Mouse (Mus musculus) G1E-ER4 (cell line): ENCODE measurements around the gene Trex1. TPM values are rescaled to one million over a fixed set of nuclear protein-coding genes. Genes with fewer than 3 reads are reported as not detected.

Source experiments
- GATA1 ChIP-seq: IDR thresholded peaks from one replicate; pipeline ENCODE4 v1.8.0; 2012; ENCODE audit warnings: low read length, inconsistent platforms
- polyA plus RNA-seq: library from polyadenylated mRNA; stranded (reverse); fragments of >175 nt; gene quantifications from 2 replicates; pipeline ENCODE4 v1.2.3, GENCODE M21; 2012

The Trex1 gene
- polyA plus RNA-seq, 1 experiment, result 15.1 TPM

DNA sequence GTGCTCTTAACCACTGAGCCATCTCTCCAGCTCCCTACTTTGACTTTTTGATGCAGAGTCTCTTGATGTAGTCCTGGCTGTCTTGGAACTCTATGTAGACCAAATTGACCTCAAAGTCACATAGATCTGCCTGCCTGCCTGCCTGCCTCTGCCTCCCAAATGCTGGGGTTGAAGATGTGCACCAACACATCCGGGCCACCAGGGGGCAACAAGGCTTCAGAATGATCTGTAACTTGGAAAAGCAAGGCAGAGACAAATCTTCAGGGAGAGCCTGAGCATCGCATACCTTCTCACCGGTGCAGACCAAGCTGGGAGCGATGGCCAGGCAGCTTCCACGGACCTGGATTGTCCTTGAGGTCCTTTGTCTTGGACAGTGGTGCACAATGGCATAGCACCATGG, 13.2 kb downstream of the Trex1 start:
- TF ChIP-seq GATA1, result no peak

DNA sequence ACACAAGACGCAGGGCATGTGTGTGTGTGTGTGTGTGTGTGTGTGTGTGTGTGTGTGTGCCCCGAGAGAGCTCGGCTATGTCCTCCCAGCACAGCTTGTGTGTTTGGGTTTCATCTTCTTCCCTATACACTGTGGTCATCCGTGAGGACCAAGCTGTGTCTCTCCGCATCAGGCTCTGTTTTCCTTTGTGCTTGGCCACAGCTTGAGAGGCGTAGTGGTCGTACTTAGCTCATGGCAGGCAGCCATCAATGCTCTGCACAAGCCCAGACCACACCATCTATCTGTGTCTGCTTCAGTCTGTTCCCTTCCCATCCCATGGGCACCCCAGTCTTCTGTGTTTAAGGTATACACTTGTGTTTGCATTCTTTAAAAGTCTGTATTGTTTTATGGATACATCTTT, 18.2 kb downstream of the Trex1 start:
- TF ChIP-seq GATA1, result no peak

- no peak for TF ChIP-seq GATA1
Observed at GRCm38 (mm10) chr9:109040906-109041305, 18.6 kb downstream of the Trex1 start.

DNA sequence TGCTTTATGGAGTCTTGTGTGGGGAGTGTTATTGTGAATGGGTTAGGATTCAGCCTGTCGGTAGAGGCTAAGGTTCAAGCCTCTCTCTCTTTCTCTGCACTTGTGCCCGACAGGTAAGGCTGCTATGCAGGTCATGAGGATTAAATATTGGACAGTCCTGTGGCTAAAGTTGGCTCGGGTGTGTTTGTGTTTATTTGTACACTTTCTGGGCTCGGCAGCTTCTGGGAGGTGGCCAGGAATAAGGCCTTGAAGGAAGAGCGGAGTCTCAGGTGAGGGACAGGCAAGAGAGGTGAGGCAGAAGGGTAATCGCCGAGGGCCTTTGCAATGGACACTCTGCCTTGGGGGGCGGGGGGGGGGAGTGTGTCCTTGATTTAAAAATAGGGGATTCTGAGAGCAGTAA, 19.3 kb downstream of the Trex1 start:
- no peak for TF ChIP-seq GATA1

DNA sequence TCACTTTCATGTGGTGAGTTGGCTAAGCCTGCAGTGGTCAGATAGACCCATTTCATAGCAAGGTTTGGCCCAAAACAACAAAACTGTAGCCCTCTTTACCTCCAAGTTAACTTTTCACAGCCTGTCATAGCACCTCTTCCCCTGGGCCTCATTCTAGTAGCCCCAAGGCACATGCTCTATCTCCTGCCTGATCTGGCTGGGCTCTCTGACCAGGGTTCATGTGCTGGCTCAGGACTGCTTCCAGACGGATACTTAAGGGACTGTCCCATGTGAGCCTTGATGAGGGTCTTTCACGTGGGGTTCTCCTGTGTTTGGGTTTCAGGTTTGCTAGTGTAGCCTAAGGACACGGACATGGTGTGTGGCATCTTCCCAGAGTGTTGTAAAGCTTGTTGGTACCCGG, 19.9 kb downstream of the Trex1 start:
- no peak for TF ChIP-seq GATA1

DNA sequence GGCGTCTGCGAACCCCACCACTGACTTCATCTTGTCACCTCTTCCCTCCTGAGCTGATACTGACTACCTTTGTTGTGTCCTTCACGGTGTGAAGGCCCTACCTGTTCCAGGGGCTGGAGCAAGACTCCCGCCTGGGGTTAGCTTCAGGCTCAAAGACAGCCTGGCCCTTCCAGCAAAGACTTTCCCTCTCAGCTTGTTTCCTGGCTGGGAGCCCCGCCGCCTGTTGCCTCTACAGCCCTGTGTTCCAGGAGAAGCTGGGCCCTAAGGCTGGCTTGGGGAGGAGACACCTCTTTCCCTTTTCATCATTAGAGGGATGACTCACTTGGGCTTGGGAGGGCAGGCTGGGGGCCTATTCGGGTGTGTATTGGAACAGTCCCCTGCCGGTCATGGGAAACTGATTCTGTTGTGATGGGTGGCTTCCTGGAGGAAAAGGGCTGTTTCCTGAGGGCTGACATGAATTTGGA, 20.6 kb downstream of the Trex1 start:
- no peak for TF ChIP-seq GATA1

DNA sequence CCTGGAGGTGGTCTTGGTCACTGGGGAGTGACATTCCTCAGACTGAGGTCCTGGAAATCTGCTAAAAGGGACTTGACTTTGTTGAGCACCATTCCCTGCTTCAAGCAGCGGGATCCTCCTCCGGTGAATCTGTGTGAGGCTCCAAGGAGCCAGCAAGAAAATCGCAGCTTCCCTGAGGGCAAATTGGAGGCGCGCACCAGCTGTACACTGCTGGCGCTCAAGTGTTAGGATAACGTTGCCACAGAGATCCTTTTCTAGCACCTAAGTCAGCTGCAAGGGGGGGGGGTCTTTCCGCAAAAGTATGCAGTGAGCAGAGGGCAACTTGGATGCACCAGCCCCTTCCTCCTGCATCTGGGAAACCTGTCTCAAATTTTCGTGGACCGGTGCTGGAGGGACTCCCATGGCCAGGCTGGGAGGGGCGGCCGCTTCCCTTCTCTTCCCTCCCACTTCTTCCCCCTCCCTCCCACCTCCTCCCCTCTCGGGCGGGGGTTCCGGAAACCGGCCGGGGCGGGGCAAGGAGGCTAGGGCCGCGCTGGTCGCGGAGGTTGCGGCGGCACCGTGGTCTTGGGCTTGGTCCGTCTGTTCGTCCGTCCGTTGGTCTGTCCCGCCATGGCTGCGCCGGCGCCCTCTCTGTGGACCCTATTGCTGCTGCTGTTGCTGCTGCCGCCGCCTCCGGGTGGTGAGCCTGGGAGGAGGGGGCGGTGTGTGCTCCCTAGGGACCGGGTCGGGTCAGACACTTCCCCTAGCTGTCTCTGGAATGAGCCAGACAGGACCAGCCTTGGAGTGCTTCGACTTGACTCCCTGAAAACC, 21.2 kb downstream of the Trex1 start, which contains the start of gene Shisa5:
TSS of gene Shisa5 (plus strand) at position 480 of the 810 bp plus-strand sequence.
- TF ChIP-seq GATA1, result no peak

- TF ChIP-seq GATA1, result no peak
Observed at GRCm38 (mm10) chr9:109032435-109032834, 27.1 kb downstream of the Trex1 start.

GRCm38 (mm10) chr9:109031686-109032085, 27.8 kb downstream of the Trex1 start:
- no peak for TF ChIP-seq GATA1

- TF ChIP-seq GATA1, result no peak
Observed at GRCm38 (mm10) chr9:109031001-109031400, 28.5 kb downstream of the Trex1 start.

DNA sequence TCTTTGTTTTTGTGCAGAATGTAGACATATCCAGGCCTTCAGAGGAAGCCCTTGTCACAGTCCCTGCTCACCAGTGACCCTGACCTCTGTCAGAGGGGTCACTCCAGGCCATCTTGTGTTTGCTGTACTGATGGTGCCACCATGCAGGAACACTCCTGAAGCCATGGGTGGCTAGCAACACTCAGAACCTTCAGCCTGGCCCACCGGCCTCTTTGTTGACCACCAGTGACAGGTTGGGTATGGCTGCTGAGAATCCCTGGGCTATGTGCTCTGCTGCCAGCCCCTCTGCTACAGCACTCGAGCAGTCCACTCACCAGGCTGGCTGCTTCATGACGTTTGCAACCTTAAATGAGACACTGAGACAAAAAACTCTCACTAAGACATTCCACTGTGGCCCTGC, 29.2 kb downstream of the Trex1 start:
- no peak for TF ChIP-seq GATA1

DNA sequence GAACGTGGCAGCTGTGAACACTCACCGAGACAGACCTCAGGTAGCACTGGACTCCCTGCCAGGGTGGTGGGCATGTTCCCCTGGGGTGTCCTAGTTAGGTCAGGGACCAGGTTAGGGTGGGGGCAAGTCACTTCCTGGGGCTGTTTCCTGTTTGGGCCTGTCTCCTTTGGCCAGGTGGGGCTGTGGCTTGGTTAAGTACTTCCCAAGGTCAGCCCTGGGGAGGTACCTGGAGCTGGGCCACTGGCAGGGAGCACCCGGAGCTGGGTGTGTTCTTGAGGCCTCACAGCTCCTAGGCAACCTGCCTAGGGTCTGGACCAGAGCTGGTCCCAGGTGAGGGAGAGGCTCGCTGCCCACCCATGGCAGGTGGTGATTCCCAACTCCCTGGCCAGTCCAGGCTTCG, 30.6 kb downstream of the Trex1 start:
- TF ChIP-seq GATA1, result no peak

DNA sequence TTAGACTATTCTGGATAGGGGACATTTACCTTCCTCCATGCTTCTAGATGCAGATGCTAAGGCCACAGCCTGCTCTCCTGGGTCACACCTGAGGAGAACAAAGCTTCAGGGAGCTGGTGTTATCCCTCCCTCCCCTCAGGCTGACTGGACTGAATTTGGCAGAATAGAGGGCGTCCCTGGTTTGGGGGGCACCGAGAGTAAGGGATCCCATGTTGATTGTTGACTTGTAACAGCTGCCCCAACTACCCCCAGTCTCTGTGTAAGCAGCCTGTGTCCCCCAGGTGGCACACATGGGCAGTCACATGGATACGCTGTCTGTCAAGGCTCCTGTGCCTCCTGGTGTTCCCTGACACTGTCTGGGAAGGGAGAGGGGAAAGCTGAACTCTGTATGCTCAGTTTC, 31.1 kb downstream of the Trex1 start:
- no peak for TF ChIP-seq GATA1

DNA sequence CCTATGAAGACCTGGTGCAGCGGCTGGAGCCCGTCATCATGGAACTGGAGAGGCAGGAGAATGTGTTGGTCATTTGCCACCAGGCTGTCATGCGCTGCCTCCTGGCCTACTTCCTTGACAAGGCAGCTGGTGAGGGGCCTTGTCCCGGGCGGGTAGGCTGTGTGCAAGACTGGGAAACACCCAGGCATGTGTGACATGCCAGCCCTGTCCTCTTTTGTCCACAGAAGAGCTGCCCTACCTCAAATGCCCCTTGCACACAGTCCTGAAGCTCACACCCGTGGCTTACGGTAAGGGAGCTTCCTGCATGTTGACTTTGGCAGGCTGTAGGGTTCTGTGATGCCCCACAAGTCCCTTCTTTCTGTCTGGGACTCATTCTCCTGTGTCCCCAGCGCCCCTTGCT, 32.0 kb downstream of the Trex1 start:
- TF ChIP-seq GATA1, result no peak

- TF ChIP-seq GATA1, result no peak
Observed at GRCm38 (mm10) chr9:109022866-109023685, 36.5 kb downstream of the Trex1 start.

GRCm38 (mm10) chr9:109021428-109021827, 38.1 kb downstream of the Trex1 start:
- TF ChIP-seq GATA1, result no peak
